Mouse (Mus musculus): ENCODE data around the gene Lgr6. TPM values are rescaled to one million over a fixed set of nuclear protein-coding genes. Genes with fewer than 3 reads are reported as not detected.

Gene Lgr6
- polyA plus RNA-seq, 1 experiment = 0.81 TPM

DNA sequence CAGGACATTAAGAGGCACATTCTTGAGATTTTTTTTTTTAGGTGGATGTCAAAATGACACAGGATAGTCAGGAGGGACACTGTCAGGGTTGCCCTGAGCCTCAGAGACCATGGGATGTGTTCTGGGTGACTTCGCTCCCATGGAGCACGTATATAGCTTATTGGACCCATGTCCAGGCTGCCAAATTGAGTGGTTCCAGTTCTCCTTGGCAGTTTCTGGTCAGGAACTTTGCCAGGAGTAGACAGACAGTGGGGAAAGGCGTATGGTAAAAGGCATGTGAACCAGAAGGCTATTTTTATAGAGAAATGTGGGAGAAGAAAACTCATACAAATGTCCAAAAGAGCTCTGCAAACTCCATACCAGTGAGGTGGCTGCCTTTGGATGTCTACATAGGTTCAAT lies 95.2 kb downstream of the Lgr6 start:
- Histone ChIP-seq H3K4me3 (ENCODE audit: low read depth, low read length) (no peak overlapping the region), H3K9me3 (replicated peaks; ENCODE audit: control insufficient read depth, insufficient read depth, low read length, poor library complexity, severe bottlenecking) (no peaks in the 10 kb centered on the region), H3K9ac (ENCODE audit: low read depth, poor library complexity, severe bottlenecking) (no peak overlapping the region), H3K4me1 (ENCODE audit: control insufficient read depth, insufficient read depth, low read length) (no peaks in the 10 kb centered on the region), H3K27me3 (ENCODE audit: control insufficient read depth, insufficient read depth, low read length, poor library complexity, severe bottlenecking) (no peaks in the 10 kb centered on the region), H3K36me3 (ENCODE audit: control insufficient read depth, insufficient read depth, low read length, poor library complexity, severe bottlenecking) (no peaks in the 10 kb centered on the region), H3K27ac (ENCODE audit: insufficient read depth, low read length) (no peak overlapping the region)
- no peak for TF ChIP-seq POLR2A (IDR thresholded peaks at IDR 0.05; ENCODE audit: insufficient read depth, low read length)
- no peak for TF ChIP-seq EP300 (IDR thresholded peaks at IDR 0.05; ENCODE audit: insufficient read depth, low read depth, low read length)
- no peak for TF ChIP-seq CTCF (IDR thresholded peaks at IDR 0.05; ENCODE audit: low read depth, low read length)

DNA sequence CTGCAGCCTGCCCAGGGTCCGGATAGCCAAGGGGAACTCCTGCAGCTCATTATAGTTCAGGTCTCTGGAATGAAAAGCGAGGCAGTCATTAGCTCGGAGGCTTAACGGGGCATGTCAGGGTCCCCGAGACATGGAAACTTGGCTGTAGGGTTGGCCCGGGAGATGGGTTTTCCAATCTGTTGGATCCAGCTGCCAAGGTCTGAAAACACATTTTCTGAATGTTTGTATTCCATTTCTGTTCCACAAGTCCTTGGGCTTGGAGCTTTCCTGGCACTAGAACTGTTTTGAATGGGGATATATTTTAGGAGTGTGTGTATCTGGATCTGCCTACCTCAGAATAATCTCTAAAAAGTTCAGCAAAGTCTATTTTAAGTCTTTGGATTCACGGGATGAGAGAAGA lies 99.4 kb downstream of the Lgr6 start:
- no peaks in the 10 kb centered on the region for H3K9me3 ChIP-seq (replicated peaks; ENCODE audit: control insufficient read depth, insufficient read depth, low read length, poor library complexity, severe bottlenecking)
- no peak overlapping the region for H3K4me3 ChIP-seq (ENCODE audit: low read depth, low read length)
- TF ChIP-seq CTCF (IDR thresholded peaks at IDR 0.05; ENCODE audit: low read depth, low read length) = no peak
- TF ChIP-seq POLR2A (IDR thresholded peaks at IDR 0.05; ENCODE audit: insufficient read depth, low read length) = no peak
- TF ChIP-seq EP300 (IDR thresholded peaks at IDR 0.05; ENCODE audit: insufficient read depth, low read depth, low read length) = no peak
- no peaks in the 10 kb centered on the region for H3K36me3 ChIP-seq (ENCODE audit: control insufficient read depth, insufficient read depth, low read length, poor library complexity, severe bottlenecking)
- H3K27me3 ChIP-seq (ENCODE audit: control insufficient read depth, insufficient read depth, low read length, poor library complexity, severe bottlenecking) = no peaks in the 10 kb centered on the region
- H3K9ac ChIP-seq (ENCODE audit: low read depth, poor library complexity, severe bottlenecking) = no peak overlapping the region
- H3K27ac ChIP-seq (ENCODE audit: insufficient read depth, low read length) = no peak overlapping the region
- H3K4me1 ChIP-seq (ENCODE audit: control insufficient read depth, insufficient read depth, low read length) = no peaks in the 10 kb centered on the region

DNA sequence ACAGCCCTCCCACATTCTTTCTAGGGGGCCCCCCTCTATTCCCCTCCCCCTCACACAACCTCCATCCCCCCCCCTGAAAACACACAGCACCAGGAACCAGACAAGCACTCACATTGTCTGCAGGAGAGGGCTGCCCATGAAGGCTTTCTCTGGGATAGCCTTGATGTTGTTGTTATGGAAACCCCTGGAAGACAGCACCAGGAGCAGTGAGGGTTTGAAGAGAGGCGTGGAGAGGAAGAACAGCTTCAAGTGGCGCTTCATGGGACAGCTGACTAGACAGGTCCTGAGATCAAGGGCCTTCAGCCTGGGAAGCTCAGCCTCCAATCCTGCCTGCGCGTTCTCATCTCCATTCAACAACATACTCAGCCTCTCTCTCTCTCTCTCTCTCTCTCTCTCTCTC lies 101.7 kb downstream of the Lgr6 start:
- no peak overlapping the region for H3K9ac ChIP-seq (ENCODE audit: low read depth, poor library complexity, severe bottlenecking)
- H3K27ac ChIP-seq (ENCODE audit: insufficient read depth, low read length) = no peak overlapping the region
- H3K4me3 ChIP-seq (ENCODE audit: low read depth, low read length) = no peak overlapping the region
- H3K36me3 ChIP-seq (ENCODE audit: control insufficient read depth, insufficient read depth, low read length, poor library complexity, severe bottlenecking) = no peaks in the 10 kb centered on the region
- no peaks in the 10 kb centered on the region for H3K27me3 ChIP-seq (ENCODE audit: control insufficient read depth, insufficient read depth, low read length, poor library complexity, severe bottlenecking)
- no peaks in the 10 kb centered on the region for H3K4me1 ChIP-seq (ENCODE audit: control insufficient read depth, insufficient read depth, low read length)
- H3K9me3 ChIP-seq (replicated peaks; ENCODE audit: control insufficient read depth, insufficient read depth, low read length, poor library complexity, severe bottlenecking) = no peaks in the 10 kb centered on the region
- TF ChIP-seq CTCF (IDR thresholded peaks at IDR 0.05; ENCODE audit: low read depth, low read length) (no peak), POLR2A (IDR thresholded peaks at IDR 0.05; ENCODE audit: insufficient read depth, low read length) (no peak), EP300 (IDR thresholded peaks at IDR 0.05; ENCODE audit: insufficient read depth, low read depth, low read length) (no peak)

DNA sequence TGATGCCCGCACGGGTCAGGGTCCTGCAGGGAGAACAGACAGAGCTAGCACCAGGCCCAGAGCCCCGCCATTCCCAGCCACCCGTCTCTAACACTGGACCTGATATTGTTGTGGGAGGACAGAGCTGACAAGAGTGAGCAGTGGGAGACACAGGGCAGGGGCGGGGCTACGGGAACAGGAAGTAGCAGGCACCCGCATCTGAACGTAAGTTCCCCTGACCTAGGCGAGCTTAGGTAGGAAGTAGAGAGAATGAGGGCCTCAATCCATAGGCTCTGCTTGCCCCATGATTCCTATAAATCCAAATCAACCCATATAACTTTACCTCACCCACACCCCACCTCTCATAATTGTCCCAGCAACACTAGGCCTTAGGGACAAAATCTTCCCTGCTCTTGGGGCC lies 104.5 kb downstream of the Lgr6 start:
- H3K27me3 ChIP-seq (ENCODE audit: control insufficient read depth, insufficient read depth, low read length, poor library complexity, severe bottlenecking) = no peaks in the 10 kb centered on the region
- no peak overlapping the region for H3K27ac ChIP-seq (ENCODE audit: insufficient read depth, low read length)
- no peak overlapping the region for H3K4me3 ChIP-seq (ENCODE audit: low read depth, low read length)
- H3K36me3 ChIP-seq (ENCODE audit: control insufficient read depth, insufficient read depth, low read length, poor library complexity, severe bottlenecking) = no peaks in the 10 kb centered on the region
- TF ChIP-seq CTCF (IDR thresholded peaks at IDR 0.05; ENCODE audit: low read depth, low read length) (no peak), POLR2A (IDR thresholded peaks at IDR 0.05; ENCODE audit: insufficient read depth, low read length) (no peak), EP300 (IDR thresholded peaks at IDR 0.05; ENCODE audit: insufficient read depth, low read depth, low read length) (no peak)
- no peaks in the 10 kb centered on the region for H3K9me3 ChIP-seq (replicated peaks; ENCODE audit: control insufficient read depth, insufficient read depth, low read length, poor library complexity, severe bottlenecking)
- H3K9ac ChIP-seq (ENCODE audit: low read depth, poor library complexity, severe bottlenecking) = no peak overlapping the region
- no peaks in the 10 kb centered on the region for H3K4me1 ChIP-seq (ENCODE audit: control insufficient read depth, insufficient read depth, low read length)

DNA sequence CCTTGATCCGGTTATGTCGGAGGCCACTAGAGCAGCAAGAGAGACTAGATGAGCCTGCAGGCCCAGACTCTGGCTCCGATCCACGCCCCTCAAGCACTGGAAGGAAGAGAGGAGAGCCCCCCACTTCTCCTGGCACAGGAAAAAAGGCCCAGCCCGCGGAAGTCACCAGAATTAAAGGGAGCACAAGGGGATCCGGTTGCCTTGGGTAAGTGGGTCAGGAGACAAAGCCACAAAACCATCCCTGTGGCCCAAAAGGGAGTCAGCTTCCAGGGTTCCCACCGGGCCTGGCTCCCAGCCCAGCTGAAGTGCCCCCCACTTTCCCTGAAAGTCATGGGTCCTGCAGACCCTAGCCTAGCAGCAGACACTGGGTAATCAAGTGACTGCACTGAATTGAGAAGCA lies 106.8 kb downstream of the Lgr6 start:
- Histone ChIP-seq H3K9ac (ENCODE audit: low read depth, poor library complexity, severe bottlenecking) (no peak overlapping the region), H3K27ac (ENCODE audit: insufficient read depth, low read length) (no peak overlapping the region), H3K9me3 (replicated peaks; ENCODE audit: control insufficient read depth, insufficient read depth, low read length, poor library complexity, severe bottlenecking) (no peaks in the 10 kb centered on the region), H3K4me1 (ENCODE audit: control insufficient read depth, insufficient read depth, low read length) (no peaks in the 10 kb centered on the region), H3K36me3 (ENCODE audit: control insufficient read depth, insufficient read depth, low read length, poor library complexity, severe bottlenecking) (no peaks in the 10 kb centered on the region), H3K27me3 (ENCODE audit: control insufficient read depth, insufficient read depth, low read length, poor library complexity, severe bottlenecking) (no peaks in the 10 kb centered on the region), H3K4me3 (ENCODE audit: low read depth, low read length) (no peak overlapping the region)
- TF ChIP-seq EP300 (IDR thresholded peaks at IDR 0.05; ENCODE audit: insufficient read depth, low read depth, low read length) = no peak
- no peak for TF ChIP-seq CTCF (IDR thresholded peaks at IDR 0.05; ENCODE audit: low read depth, low read length)
- TF ChIP-seq POLR2A (IDR thresholded peaks at IDR 0.05; ENCODE audit: insufficient read depth, low read length) = no peak

DNA sequence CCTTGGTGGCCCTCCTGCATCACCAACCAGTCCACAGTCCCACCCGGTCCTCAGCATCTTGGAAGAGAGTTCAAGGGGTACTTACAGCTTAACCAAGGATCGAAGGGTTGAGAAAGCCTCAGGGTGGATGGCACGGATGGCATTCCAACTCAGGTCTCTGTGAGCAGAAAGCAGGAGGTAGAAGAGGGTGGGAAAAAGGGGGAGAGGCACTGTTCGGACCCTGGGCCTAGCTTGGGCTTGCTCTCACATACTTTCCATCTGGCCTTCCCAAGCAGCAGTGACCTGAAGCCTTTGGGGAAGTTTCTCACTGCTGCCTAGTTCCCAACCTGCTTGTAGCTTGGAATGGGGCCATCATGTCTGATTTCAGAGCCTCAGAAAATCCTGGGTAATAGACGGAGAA lies 107.5 kb downstream of the Lgr6 start:
- Histone ChIP-seq H3K4me3 (ENCODE audit: low read depth, low read length) (no peak overlapping the region), H3K4me1 (ENCODE audit: control insufficient read depth, insufficient read depth, low read length) (no peaks in the 10 kb centered on the region), H3K9me3 (replicated peaks; ENCODE audit: control insufficient read depth, insufficient read depth, low read length, poor library complexity, severe bottlenecking) (no peaks in the 10 kb centered on the region), H3K9ac (ENCODE audit: low read depth, poor library complexity, severe bottlenecking) (no peak overlapping the region), H3K36me3 (ENCODE audit: control insufficient read depth, insufficient read depth, low read length, poor library complexity, severe bottlenecking) (no peaks in the 10 kb centered on the region), H3K27me3 (ENCODE audit: control insufficient read depth, insufficient read depth, low read length, poor library complexity, severe bottlenecking) (no peaks in the 10 kb centered on the region), H3K27ac (ENCODE audit: insufficient read depth, low read length) (no peak overlapping the region)
- TF ChIP-seq CTCF (IDR thresholded peaks at IDR 0.05; ENCODE audit: low read depth, low read length) (no peak), POLR2A (IDR thresholded peaks at IDR 0.05; ENCODE audit: insufficient read depth, low read length) (no peak), EP300 (IDR thresholded peaks at IDR 0.05; ENCODE audit: insufficient read depth, low read depth, low read length) (no peak)

Measured in ES-Bruce4 (cell line).